Mouse (Mus musculus) liver, adult 2 months (tissue): ENCODE data around the gene Irgm1. TPM values are rescaled to one million over a fixed set of nuclear protein-coding genes. Genes with fewer than 3 reads are reported as not detected.
"Not testable (repeated sequence)": the region's sequence is repeated elsewhere in the genome, so short reads cannot be mapped to it uniquely, and the experiment has no call there.

Source experiments
- DNase-seq: peaks from one replicate; pipeline ENCODE4 v3.0.0-alpha.2; 2011; ENCODE audit warnings: low read depth, low spot score; ENCODE audit errors: extremely low read depth
- H3K27ac ChIP-seq: fragments of 200-500 bp; replicated peaks from 2 replicates; pipeline ENCODE4 v1.5.1; 2012; ENCODE audit warnings: low read depth, mild to moderate bottlenecking, control low read depth, inconsistent platforms, low read length; ENCODE audit not compliant: insufficient read depth
- H3K27me3 ChIP-seq: fragments of 200-500 bp; 2 replicates; pipeline ENCODE4 v1.6.1; 2012; ENCODE audit warnings: mild to moderate bottlenecking, moderate library complexity, low read length, inconsistent platforms; ENCODE audit not compliant: control insufficient read depth, insufficient read depth
- H3K36me3 ChIP-seq: fragments of 200-500 bp; 2 replicates; pipeline ENCODE4 v1.6.1; 2012; ENCODE audit warnings: low read length, inconsistent platforms; ENCODE audit not compliant: control insufficient read depth, insufficient read depth
- H3K4me1 ChIP-seq: fragments of 200-500 bp; 2 replicates; pipeline ENCODE4 v1.6.1; 2011; ENCODE audit warnings: low read length; ENCODE audit not compliant: control insufficient read depth, insufficient read depth
- H3K4me3 ChIP-seq: fragments of 200-500 bp; 2 replicates; pipeline ENCODE4 v1.5.1; 2011; ENCODE audit warnings: low read depth, mild to moderate bottlenecking, control low read depth, low read length, moderate library complexity; ENCODE audit not compliant: insufficient read depth
- H3K79me2 ChIP-seq: fragments of 200-500 bp; 2 replicates; pipeline ENCODE4 v1.6.1; 2012; ENCODE audit warnings: inconsistent platforms, mild to moderate bottlenecking, low read length, moderate library complexity; ENCODE audit not compliant: control insufficient read depth, insufficient read depth
- H3K9ac ChIP-seq: fragments of 200-500 bp; 2 replicates; pipeline ENCODE4 v1.6.1; 2012; ENCODE audit warnings: low read depth, mild to moderate bottlenecking, control low read depth, inconsistent platforms, low read length
- CTCF ChIP-seq: fragments of 200-500 bp; IDR thresholded peaks from 2 replicates; pipeline ENCODE4 v1.5.1; 2011; ENCODE audit warnings: low read depth, low read length, control low read depth
- POLR2A ChIP-seq: fragments of 200-500 bp; IDR thresholded peaks from 2 replicates; pipeline ENCODE4 v1.6.1; 2011; ENCODE audit warnings: low read length, control low read depth; ENCODE audit not compliant: insufficient read depth; ENCODE audit errors: extremely low read depth
- WGBS: fragments of 180-500 bp; shearing (Covaris S2); methylation state at CpG from one replicate; pipeline ENCODE4 v1.1.7; 2018; 5-methylcytosine and 5-hydroxymethylcytosine counted together
- polyA plus RNA-seq: library from polyadenylated mRNA; depleted of rRNA; stranded (reverse); fragments of >200 nt; gene quantifications from 2 replicates; pipeline ENCODE4 v1.2.3, GENCODE M21; 2012
- total RNA-seq: library from RNA; depleted of rRNA; stranded (reverse); fragments of >200 nt; gene quantifications from 2 replicates; pipeline ENCODE4 v1.2.3, GENCODE M21; 2014

Gene Irgm1
- total and polyA plus RNA-seq, 2 experiments = 33.3 to 48.4 TPM

- H3K4me3 ChIP-seq = no peak overlapping the region
Measured at GRCm38 (mm10) chr11:48852190-48852589, 19.3 kb downstream of the Irgm1 start.

GRCm38 (mm10) chr11:48851270-48851995 lies 20.1 kb downstream of the Irgm1 start:
- H3K4me1 ChIP-seq = peaks cover 17% of the 10 kb centered on the region
- no peak overlapping the region for H3K4me3 ChIP-seq
- 68% methylated on average over 4 of the region's 4 CpGs for WGBS
- H3K9ac ChIP-seq = no peak overlapping the region
- H3K79me2 ChIP-seq = no peaks in the 10 kb centered on the region
- DNase-seq = peak; percentile 45
- H3K36me3 ChIP-seq = peaks cover 2% of the 10 kb centered on the region; the same call in 1 of the 2 replicates
- H3K27ac ChIP-seq = peak overlapping the region; percentile 20; the same call in 1 of the 2 replicates
- H3K27me3 ChIP-seq = no peaks in the 10 kb centered on the region
- TF ChIP-seq CTCF (no peak), POLR2A (no peak)

More at GRCm38 (mm10) chr11:48852190-48852589, 19.3 kb downstream of the Irgm1 start:
- WGBS = 24% methylated on average over 4 of the region's 4 CpGs
- Histone ChIP-seq H3K4me1 (peaks cover 17% of the 10 kb centered on the region), H3K9ac (no peak overlapping the region), H3K27me3 (no peaks in the 10 kb centered on the region), H3K79me2 (no peaks in the 10 kb centered on the region), H3K36me3 (peaks cover 2% of the 10 kb centered on the region; the same call in 1 of the 2 replicates), H3K27ac (peak overlapping the region; percentile 70)
- TF ChIP-seq CTCF = no peak
- TF ChIP-seq POLR2A = no peak
- peak; percentile 86 for DNase-seq

- H3K27me3 ChIP-seq = no peaks in the 10 kb centered on the region
- peaks cover 2% of the 10 kb centered on the region; the same call in 1 of the 2 replicates for H3K36me3 ChIP-seq
- no peaks in the 10 kb centered on the region for H3K79me2 ChIP-seq
- 60% methylated on average over 2 of the region's 2 CpGs for WGBS
- no peak overlapping the region for H3K4me3 ChIP-seq
- no peak overlapping the region for H3K9ac ChIP-seq
- H3K4me1 ChIP-seq = peaks cover 17% of the 10 kb centered on the region
- DNase-seq = no peak
- TF ChIP-seq CTCF = no peak
- no peak for TF ChIP-seq POLR2A
- H3K27ac ChIP-seq = no peak overlapping the region
Measured at GRCm38 (mm10) chr11:48850240-48850639, 21.2 kb downstream of the Irgm1 start.

- Histone ChIP-seq H3K27ac (no peak overlapping the region), H3K79me2 (no peaks in the 10 kb centered on the region), H3K27me3 (no peaks in the 10 kb centered on the region), H3K9ac (no peak overlapping the region), H3K36me3 (peaks cover 2% of the 10 kb centered on the region; the same call in 1 of the 2 replicates), H3K4me3 (no peak overlapping the region), H3K4me1 (peaks cover 5% of the 10 kb centered on the region; the same call in 1 of the 2 replicates)
- no peak for DNase-seq
- WGBS = 87% methylated on average over 5 of the region's 5 CpGs
- no peak for TF ChIP-seq POLR2A
- TF ChIP-seq CTCF = no peak
Measured at GRCm38 (mm10) chr11:48846881-48847280, 24.6 kb downstream of the Irgm1 start.

GRCm38 (mm10) chr11:48846362-48846761 lies 25.1 kb downstream of the Irgm1 start:
- not testable (repeated sequence) for H3K9ac ChIP-seq, H3K4me3 ChIP-seq, H3K36me3 ChIP-seq, H3K27me3 ChIP-seq, H3K27ac ChIP-seq, H3K4me1 ChIP-seq, DNase-seq, H3K79me2 ChIP-seq
- WGBS = 72% methylated on average over 2 of the region's 2 CpGs

- TF ChIP-seq CTCF (no peak), POLR2A (no peak)
- WGBS = 83% methylated on average over 13 of the region's 13 CpGs
- Histone ChIP-seq H3K4me1 (peaks cover 2% of the 10 kb centered on the region), H3K4me3 (no peak overlapping the region), H3K79me2 (no peaks in the 10 kb centered on the region), H3K9ac (no peak overlapping the region), H3K36me3 (peaks cover 2% of the 10 kb centered on the region; the same call in 1 of the 2 replicates), H3K27me3 (no peaks in the 10 kb centered on the region), H3K27ac (no peak overlapping the region)
- no peak for DNase-seq
Measured at GRCm38 (mm10) chr11:48845244-48845815, 26.2 kb downstream of the Irgm1 start.
